Mouse (Mus musculus) naive thymus-derived CD4-positive, alpha-beta T cell, adult 2 months (primary cell): ENCODE measurements around the gene Vmn2r1.

ENCODE experiments used
- DNase-seq: peaks from one replicate; pipeline ENCODE4 v3.0.0-alpha.2; 2011; ENCODE audit warnings: low read depth

The Vmn2r1 gene

GRCm38 (mm10) chr3:64081247-64081646, at the start of gene Vmn2r1:
Gene Vmn2r1 (plus strand): TSS chr3:64081547.
- DNase-seq, result no peak

DNA sequence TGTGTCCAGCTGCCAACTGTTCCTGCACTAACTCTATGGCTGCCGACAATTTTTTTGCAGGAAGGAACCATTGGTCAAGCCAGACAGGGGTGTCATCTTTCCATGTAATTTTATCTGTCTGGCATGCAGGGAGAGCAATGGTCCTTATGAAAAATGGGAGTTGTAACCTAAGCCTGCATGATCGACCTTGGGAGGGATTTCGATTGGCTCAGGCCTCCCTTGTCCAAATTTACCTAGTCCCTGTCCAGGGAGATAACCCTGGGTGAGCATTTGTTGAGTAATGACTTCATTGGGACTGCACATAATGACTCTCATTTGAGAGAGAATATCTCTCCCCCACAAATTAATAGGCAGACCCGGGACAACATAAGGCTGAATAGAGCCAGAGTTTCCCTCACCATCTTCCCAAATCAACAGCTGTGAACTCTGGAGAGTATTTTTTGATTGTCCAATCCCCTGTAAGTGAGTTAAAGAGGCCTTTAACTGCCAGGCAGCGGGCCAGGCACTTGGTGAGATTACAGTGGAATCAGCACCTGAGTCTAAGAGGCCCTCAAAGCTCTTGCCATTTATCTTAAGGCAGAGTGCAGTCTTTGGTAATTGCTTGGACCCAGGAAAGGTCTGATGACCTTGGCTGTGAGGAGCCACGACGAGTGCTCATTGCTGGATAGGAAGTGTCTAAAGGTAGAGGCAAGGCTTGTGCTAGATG, 43.1 kb upstream of the Vmn2r1 start:
- DNase-seq, result no peak

DNA sequence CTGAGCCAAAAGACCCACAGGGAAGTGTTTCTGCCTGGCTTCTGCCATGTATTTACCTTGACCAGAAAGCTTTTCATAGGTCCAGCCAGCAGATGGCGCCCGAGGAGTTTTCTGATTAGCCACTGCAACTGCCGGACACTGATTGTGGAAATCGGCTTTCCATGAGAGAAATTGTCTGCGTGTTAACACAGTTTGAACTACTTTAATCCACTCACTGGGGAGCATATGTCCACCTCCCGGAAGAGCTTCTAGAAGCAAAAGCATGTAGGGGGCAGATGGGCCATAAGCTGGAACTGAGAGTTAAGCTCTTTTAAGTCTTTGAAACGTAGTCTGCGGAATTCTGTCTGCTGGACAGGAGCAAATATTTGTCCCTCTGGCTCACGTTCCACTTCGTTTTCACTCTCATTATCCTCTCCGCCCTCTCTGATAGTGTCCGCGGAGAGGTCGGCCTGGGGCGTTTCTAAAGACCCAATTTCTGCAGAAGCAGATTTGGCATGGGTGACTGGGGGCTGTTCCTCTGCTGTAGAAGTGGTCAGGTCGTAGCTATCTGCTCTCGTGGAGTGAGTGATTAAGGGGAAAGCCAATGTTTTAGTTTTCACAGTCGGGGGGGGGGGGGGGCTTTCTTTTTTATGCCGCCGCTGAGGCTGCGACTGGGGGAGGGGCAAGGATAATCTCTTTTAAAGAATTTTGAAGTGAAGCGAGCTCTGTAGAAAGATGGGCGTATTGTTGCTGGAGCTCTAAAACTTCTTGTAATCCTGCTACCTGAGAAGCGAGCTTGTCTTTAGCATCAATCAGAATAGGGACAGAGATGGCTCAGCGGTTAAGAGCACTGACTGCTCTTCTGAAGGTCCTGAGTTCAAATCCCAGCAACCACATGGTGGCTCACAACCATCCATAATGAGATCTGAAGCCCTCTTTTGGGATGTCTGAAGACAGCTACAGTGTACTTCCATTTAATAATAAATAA, 41.2 kb upstream of the Vmn2r1 start:
- peak; percentile 49 for DNase-seq

- no peak for DNase-seq
Observed at GRCm38 (mm10) chr3:64112707-64113106, 31.4 kb downstream of the Vmn2r1 start.

- DNase-seq, result no peak
Observed at GRCm38 (mm10) chr3:64113352-64114046, 32.2 kb downstream of the Vmn2r1 start.

- DNase-seq, result no peak
Observed at GRCm38 (mm10) chr3:64141878-64142508, 60.6 kb downstream of the Vmn2r1 start, which contains the start of gene Vmn2r2. Gene Vmn2r2 (minus strand): TSS chr3:64141928.
